13 mouse cellular contexts compared by ENCODE assay signal in genomic region chr13:102935788-102936187, GRCm38 (mm10).
"Had no signal": no experiment of that assay in that cellular context is flagged by ENCODE, and none has a peak within 500 bp of the region (broad histone marks: within the 10 kb centered on the region; RNA-seq: fewer than 3 reads in every experiment).

No protein-coding gene starts in this region.

- H3K9ac ChIP-seq: limb, embryonic 13.5 days; liver, embryonic 15.5 days; midbrain, embryonic 13.5 days; neural tube, embryonic 12.5 days had no signal

- DNase-seq: kidney, postnatal 10 days; kidney, postnatal 4 days; lung, adult 2 months; lung, postnatal 36 days; thymus, adult 2 months; thymus, postnatal 25 days had no signal

- H3K4me2 ChIP-seq: limb, embryonic 13.5 days; liver, embryonic 11.5 days; liver, embryonic 15.5 days; midbrain, embryonic 13.5 days; neural tube, embryonic 12.5 days had no signal

- H3K27ac ChIP-seq: layer of hippocampus, adult 2 months; limb, embryonic 13.5 days; liver, embryonic 15.5 days; midbrain, embryonic 13.5 days; neural tube, embryonic 12.5 days had no signal

- H3K4me1 ChIP-seq: limb, embryonic 13.5 days; liver, embryonic 15.5 days; neural tube, embryonic 12.5 days had no signal

- ATAC-seq: lung, postnatal 0 days; midbrain, embryonic 13.5 days had no signal

- H3K4me3 ChIP-seq: layer of hippocampus, adult 2 months; limb, embryonic 13.5 days; liver, embryonic 15.5 days; midbrain, embryonic 13.5 days; neural tube, embryonic 12.5 days had no signal

- H3K36me3 ChIP-seq: limb, embryonic 13.5 days; liver, embryonic 15.5 days; midbrain, embryonic 13.5 days; neural tube, embryonic 12.5 days had no signal

- H3K27me3 ChIP-seq: limb, embryonic 13.5 days; liver, embryonic 15.5 days; midbrain, embryonic 13.5 days; neural tube, embryonic 12.5 days had no signal

- H3K9me3 ChIP-seq: limb, embryonic 13.5 days; liver, embryonic 15.5 days; midbrain, embryonic 13.5 days; neural tube, embryonic 12.5 days had no signal
